Mouse (Mus musculus) liver, adult 2 months (tissue): ENCODE results near the gene Bud13.

Experiments used
- CTCF ChIP-seq: fragments of 200-500 bp; IDR thresholded peaks from 2 replicates; pipeline ENCODE4 v1.5.1; 2011; ENCODE audit warnings: low read depth, low read length, control low read depth
- POLR2A ChIP-seq: fragments of 200-500 bp; IDR thresholded peaks from 2 replicates; pipeline ENCODE4 v1.6.1; 2011; ENCODE audit warnings: low read length, control low read depth; ENCODE audit not compliant: insufficient read depth; ENCODE audit errors: extremely low read depth

DNA sequence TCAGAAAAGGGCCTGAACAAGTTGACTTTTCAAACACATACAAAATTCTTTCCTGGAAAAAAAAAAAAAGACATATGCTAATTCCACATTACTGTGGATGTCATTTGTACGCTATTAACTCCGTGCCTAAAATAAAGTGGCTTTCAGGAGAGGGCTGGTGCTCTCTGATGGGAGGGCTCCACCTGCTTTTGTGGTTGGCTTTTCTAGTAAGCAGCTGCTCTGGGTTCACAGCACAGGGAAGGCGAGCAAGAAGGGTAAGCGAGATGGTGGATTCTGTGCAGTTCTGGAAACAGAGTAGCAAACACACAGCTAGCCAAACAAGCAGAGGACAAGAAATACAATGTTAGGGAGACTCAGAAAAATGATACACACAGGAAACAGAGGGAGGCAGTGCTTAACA lies 55.6 kb downstream of the Bud13 start:
- TF ChIP-seq CTCF (no peak), POLR2A (no peak)
